Mouse (Mus musculus): ENCODE data around the gene Gm21830.
"Not testable (repeated sequence)": the region's sequence is repeated elsewhere in the genome, so short reads cannot be mapped to it uniquely, and the experiment has no call there.

DNA sequence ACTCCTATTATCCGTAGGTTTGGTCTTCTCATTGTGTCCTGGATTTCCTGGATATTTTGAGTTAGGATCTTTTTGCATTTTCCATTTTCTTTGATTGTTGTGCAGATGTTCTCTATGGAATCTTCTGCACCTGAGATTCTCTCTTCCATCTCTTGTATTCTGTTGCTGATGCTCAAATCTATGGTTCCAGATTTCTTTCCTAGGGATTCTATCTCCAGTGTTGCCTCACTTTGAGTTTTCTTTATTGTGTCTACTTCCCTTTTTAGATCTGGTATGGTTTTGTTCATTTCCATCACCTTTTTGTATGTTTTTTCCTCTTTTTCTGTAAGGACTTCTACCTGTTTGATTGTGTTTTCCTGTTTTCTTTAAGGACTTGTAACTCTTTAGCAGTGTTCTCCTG lies at the start of gene Gm21830:
- not testable (repeated sequence) for TF ChIP-seq CTCF (IDR thresholded peaks at IDR 0.05; ENCODE audit: borderline replicate concordance, control insufficient read depth, extremely low read depth, insufficient read depth, low read length, poor library complexity); POLR2A (IDR thresholded peaks at IDR 0.05; ENCODE audit: control insufficient read depth, extremely low read depth, insufficient read depth, low read length, poor library complexity)

All from thymus, adult 2 months (tissue).